Mouse (Mus musculus) liver, embryonic 11.5 days (tissue): ENCODE results near the gene Pacs1. TPM values are rescaled to one million over a fixed set of nuclear protein-coding genes. Genes with fewer than 3 reads are reported as not detected.
"Not testable (repeated sequence)": the region's sequence is repeated elsewhere in the genome, so short reads cannot be mapped to it uniquely, and the experiment has no call there.

Experiments used
- ATAC-seq: fragments of 200-750 bp; cut with Nextera tagmentation; replicated peaks from 2 replicates; pipeline ENCODE4 v1.8.0; 2017; ENCODE audit warnings: moderate number of reproducible peaks, mild to moderate bottlenecking, moderate TSS enrichment, moderate library complexity; ENCODE audit not compliant: low FRiP score
- DNase-seq: peaks from one replicate; pipeline ENCODE4 v3.0.0-alpha.2; 2017; ENCODE audit warnings: low spot score
- H3K27ac ChIP-seq: fragments of 300-500 bp; sonication (generic); 2 replicates; pipeline ENCODE4 v1.5.1; 2014; ENCODE audit warnings: mild to moderate bottlenecking, low read depth, low read length, control low read depth
- H3K27me3 ChIP-seq: fragments of 300-500 bp; sonication (generic); replicated peaks from 2 replicates; pipeline ENCODE4 v1.6.1; 2014; ENCODE audit warnings: low read length, mixed read lengths; ENCODE audit not compliant: control insufficient read depth, insufficient read depth
- H3K36me3 ChIP-seq: fragments of 300-500 bp; sonication (generic); 2 replicates; pipeline ENCODE4 v1.6.1; 2014; ENCODE audit warnings: mild to moderate bottlenecking, low read length, moderate library complexity, mixed read lengths; ENCODE audit not compliant: control insufficient read depth, insufficient read depth
- H3K4me1 ChIP-seq: fragments of 300-500 bp; sonication (generic); replicated peaks from 2 replicates; pipeline ENCODE4 v1.6.1; 2014; ENCODE audit warnings: low read length, mixed read lengths; ENCODE audit not compliant: control insufficient read depth, insufficient read depth
- H3K4me2 ChIP-seq: fragments of 300-500 bp; sonication (generic); 2 replicates; pipeline ENCODE4 v1.6.1; 2014; ENCODE audit warnings: mild to moderate bottlenecking, control low read depth, moderate library complexity
- H3K4me3 ChIP-seq: fragments of 300-500 bp; sonication (generic); 2 replicates; pipeline ENCODE4 v1.5.1; 2014; ENCODE audit warnings: low read depth, low read length, control low read depth
- H3K9ac ChIP-seq: fragments of 300-500 bp; sonication (generic); 2 replicates; pipeline ENCODE4 v1.6.1; 2014; ENCODE audit warnings: low read depth, low read length, control low read depth
- H3K9me3 ChIP-seq: fragments of 300-500 bp; sonication (generic); 2 replicates; pipeline ENCODE4 v1.6.1; 2016; ENCODE audit warnings: low read length, inconsistent platforms, mixed read lengths; ENCODE audit not compliant: control insufficient read depth
- WGBS: fragments of 180-500 bp; shearing (Covaris S2); extraction: QIAGEN DNeasy Blood & Tissue Kit; methylation state at CpG from one replicate; pipeline ENCODE4 v1.1.7; 2014; 5-methylcytosine and 5-hydroxymethylcytosine counted together
- polyA plus RNA-seq: library from polyadenylated mRNA; unstranded; fragments of >200 nt; fragmentation: Nextera tagmentation; extraction: Ambion mirVana; gene quantifications from 2 replicates; pipeline ENCODE4 v1.2.1, GENCODE M21; 2014

The Pacs1 gene
- polyA plus RNA-seq, 1 experiment from 2014 or later, result 27.0 TPM

DNA sequence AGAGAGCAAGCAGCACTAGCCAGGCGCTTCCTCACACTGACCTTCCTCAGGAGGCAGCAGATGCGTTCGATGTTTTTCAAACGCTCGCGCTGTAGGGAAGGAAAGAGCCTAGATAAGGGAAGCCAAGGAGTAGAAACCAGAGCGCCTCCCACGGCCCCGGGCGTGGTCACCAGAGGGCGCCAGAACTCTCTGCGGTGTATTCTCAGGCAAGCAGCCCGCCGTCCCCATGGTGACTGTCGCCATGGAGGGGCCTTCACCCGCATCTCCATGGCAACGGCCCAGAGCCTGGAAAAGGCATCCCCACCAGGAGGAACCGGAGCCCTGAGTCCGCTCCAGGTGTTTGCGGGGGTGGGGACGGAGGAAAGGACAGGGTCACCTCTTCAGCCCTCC lies 178.7 kb downstream of the Pacs1 start:
- peaks cover 39% of the 10 kb centered on the region for H3K4me1 ChIP-seq

DNA sequence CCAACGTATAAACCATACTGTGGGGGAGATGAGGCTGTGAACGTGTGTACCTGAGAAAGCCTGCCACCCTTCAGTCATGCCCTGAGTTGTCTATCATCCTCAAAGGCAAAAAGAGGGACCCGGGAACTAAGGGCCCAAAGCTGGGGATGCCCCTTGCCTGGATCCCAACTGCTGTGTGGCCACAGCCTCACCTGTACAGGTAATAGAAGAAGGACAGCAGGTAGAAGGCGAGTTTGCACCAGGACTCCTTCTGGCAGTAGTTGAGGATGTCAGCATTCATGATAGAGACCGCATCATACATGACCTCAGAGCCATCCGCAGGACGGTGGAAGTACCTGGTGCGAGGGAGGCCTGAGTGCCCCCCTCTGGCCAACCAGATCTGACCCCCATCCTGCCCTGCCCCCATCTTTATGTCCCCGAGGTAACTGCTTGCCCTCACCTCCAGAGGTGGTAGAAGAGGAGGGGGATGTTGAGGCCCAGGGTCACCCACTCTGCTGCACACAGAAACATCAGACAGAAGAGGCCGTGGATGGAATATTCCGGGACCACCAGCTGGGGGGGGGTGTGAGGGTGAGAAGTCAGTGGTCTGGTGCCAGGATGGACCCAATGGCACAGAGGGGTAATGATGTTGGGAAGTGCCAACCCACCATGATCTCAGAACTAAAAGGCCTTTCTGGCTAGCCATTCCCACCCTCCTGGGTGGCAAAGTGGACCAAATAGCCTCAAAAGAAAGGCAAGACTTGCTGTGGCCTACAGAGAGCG lies 179.3 kb downstream of the Pacs1 start:
- 0 out of 2 replicates have a peak overlapping the region, but pooled peaks have one; percentile 8 for H3K9ac ChIP-seq
- peaks cover 9% of the 10 kb centered on the region for H3K36me3 ChIP-seq
- WGBS, result 73% methylated on average over 12 of the region's 12 CpGs
- ATAC-seq (no peak), DNase-seq (peak; percentile 30)
- H3K9me3 ChIP-seq, result no peaks in the 10 kb centered on the region
- no peak overlapping the region; the same call in 1 of the 2 replicates for H3K4me3 ChIP-seq
- H3K27ac ChIP-seq, result no peak overlapping the region
- H3K4me2 ChIP-seq, result no peak overlapping the region
- peaks cover 41% of the 10 kb centered on the region for H3K4me1 ChIP-seq
- H3K27me3 ChIP-seq, result peaks cover 2% of the 10 kb centered on the region; the same call in 1 of the 2 replicates

More for the DNA sequence above, 178.7 kb downstream of the Pacs1 start:
- H3K9me3 ChIP-seq, result no peaks in the 10 kb centered on the region
- H3K27me3 ChIP-seq, result peaks cover 2% of the 10 kb centered on the region; the same call in 1 of the 2 replicates
- ATAC-seq (peak; percentile 73), DNase-seq (peak; percentile 92)
- WGBS, result 1% methylated on average over 21 of the region's 21 CpGs
- H3K9ac ChIP-seq, result no peak overlapping the region
- no peak overlapping the region; the same call in 1 of the 2 replicates for H3K4me3 ChIP-seq
- no peak overlapping the region for H3K27ac ChIP-seq
- H3K36me3 ChIP-seq, result peaks cover 9% of the 10 kb centered on the region
- no peak overlapping the region for H3K4me2 ChIP-seq

DNA sequence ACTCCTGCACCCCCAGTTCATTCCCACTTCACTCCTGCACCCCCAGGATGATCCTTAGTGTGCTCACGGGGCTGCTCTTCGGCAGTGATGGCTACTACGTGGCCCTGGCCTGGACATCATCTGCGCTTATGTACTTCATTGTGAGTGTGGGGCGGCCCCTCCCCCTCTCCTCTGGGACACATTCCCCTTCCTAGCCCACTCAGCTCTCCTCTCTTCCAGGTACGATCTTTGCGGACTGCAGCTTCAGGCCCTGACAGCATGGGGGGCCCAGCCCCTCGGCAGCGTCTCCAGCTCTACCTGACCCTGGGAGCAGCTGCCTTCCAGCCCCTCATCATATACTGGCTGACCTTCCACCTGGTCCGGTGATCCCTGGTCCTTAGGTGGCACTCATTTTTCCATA lies 180.8 kb downstream of the Pacs1 start:
- no peaks in the 10 kb centered on the region for H3K9me3 ChIP-seq
- no peak for DNase-seq
- no peak overlapping the region for H3K4me3 ChIP-seq
- 89% methylated on average over 10 of the region's 10 CpGs for WGBS
- H3K4me2 ChIP-seq, result no peak overlapping the region
- peaks cover 32% of the 10 kb centered on the region for H3K4me1 ChIP-seq
- peaks cover 9% of the 10 kb centered on the region for H3K36me3 ChIP-seq
- peaks cover 2% of the 10 kb centered on the region; the same call in 1 of the 2 replicates for H3K27me3 ChIP-seq
- H3K27ac ChIP-seq, result no peak overlapping the region
- H3K9ac ChIP-seq, result no peak overlapping the region
- ATAC-seq, result no peak

DNA sequence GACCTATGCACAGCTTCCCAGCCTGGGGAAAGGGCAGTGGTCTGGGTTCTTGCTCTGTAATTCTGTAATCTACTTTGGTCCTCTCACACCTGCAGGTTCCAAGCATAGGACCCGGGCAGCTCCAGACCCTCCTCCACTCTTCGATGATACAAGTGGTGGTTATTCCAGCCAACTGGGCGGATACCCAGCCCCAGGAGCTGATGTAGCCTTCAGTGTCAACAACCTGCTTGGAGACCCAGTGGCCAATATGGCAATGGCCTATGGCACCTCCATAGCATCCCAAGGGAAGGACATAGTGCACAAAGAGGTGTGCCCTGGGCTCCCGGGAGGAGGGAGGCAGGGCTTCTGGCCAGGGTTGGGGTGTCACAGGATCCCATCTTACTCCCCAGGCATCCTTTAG lies 183.6 kb downstream of the Pacs1 start:
- H3K4me1 ChIP-seq, result peaks cover 20% of the 10 kb centered on the region
- ATAC-seq (no peak), DNase-seq (no peak)
- H3K4me3 ChIP-seq, result peak overlapping the region; percentile 79
- WGBS, result 87% methylated on average over 4 of the region's 4 CpGs
- H3K27ac ChIP-seq, result no peak overlapping the region
- peak overlapping the region; percentile 88 for H3K4me2 ChIP-seq
- no peaks in the 10 kb centered on the region for H3K9me3 ChIP-seq
- H3K36me3 ChIP-seq, result peaks cover 9% of the 10 kb centered on the region
- H3K27me3 ChIP-seq, result peaks cover 22% of the 10 kb centered on the region
- no peak overlapping the region; the same call in 1 of the 2 replicates for H3K9ac ChIP-seq

DNA sequence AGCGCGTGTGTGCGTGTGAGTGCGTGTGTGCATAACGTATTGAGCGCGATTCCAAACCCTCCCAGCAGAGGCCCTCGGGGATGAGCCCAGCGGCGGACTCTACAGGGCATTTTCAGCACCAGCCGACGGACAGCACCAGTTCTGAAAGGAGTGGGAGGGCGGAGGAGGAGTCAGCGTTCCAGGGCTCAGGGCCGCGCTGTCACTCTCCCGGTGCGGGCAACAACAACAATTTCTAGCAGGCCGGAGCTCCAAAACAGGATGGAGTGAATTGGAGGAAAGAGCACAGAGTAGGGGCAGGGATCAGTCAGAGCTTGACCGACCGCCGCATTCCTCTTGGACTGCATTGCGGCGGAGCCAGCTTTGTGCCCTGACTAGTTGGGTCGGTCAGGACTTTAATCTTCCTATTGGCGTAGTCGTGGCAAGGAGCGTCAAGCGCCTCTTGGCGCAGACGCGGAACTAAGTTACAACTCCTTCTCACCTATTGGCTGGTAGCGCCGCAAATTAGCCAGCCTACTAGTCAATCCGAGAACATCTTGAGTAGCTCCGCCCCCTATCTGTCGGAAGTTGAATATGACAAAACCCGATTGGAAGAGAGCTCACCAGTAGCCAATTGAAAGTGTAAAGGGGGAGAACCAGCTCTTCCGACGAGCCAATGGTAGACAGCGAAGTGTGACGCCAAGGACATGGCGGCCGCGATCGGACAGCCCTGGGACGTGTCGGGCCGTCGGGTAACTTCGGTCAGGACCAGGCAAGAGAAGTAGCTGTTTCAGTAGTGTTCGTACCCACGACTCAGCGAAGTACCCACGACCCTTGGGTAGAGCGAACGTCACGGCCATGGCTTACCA lies 184.8 kb downstream of the Pacs1 start, which contains the start of gene Yif1a:
Gene Yif1a (plus strand): TSS at position 655 of the 845 bp plus-strand sequence.
- peaks cover 14% of the 10 kb centered on the region for H3K4me1 ChIP-seq
- peak within 1 kb of the TSS; percentile 68 for H3K27ac ChIP-seq
- DNase-seq (peak; percentile 93), ATAC-seq (peak; percentile 93)
- WGBS, result under 1% methylated on average over 58 of the region's 58 CpGs
- peak within 1 kb of the TSS; percentile 88 for H3K4me2 ChIP-seq
- peaks cover 9% of the 10 kb centered on the region for H3K36me3 ChIP-seq
- H3K27me3 ChIP-seq, result peaks cover 34% of the 10 kb centered on the region
- peak within 1 kb of the TSS; percentile 79 for H3K9ac ChIP-seq
- no peaks in the 10 kb centered on the region for H3K9me3 ChIP-seq
- peak within 1 kb of the TSS; percentile 79 for H3K4me3 ChIP-seq

DNA sequence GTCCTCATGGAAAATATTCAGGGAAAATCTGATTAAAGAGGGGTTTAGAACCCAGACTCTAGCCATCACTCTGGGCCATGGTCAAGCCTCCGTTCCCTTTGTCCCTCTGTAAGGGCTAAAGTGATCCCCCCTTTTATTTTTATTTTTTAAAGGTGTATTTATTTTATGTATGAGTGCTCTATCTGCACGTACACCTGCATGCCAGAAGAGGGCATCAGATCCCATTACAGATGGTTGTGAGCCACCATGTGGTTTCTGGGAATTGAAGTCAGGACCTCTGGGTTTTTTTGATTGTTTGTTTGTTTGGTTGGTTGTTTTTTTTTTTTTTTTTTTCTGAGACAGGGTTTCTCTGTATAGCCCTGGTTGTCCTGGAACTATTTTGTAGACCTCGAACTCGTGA lies 186.4 kb downstream of the Pacs1 start:
- H3K4me1 ChIP-seq, result peaks cover 14% of the 10 kb centered on the region
- not testable (repeated sequence) for H3K9ac ChIP-seq, H3K27ac ChIP-seq, H3K36me3 ChIP-seq, ATAC-seq, DNase-seq, H3K9me3 ChIP-seq, H3K4me3 ChIP-seq, H3K4me2 ChIP-seq
- H3K27me3 ChIP-seq, result peaks cover 50% of the 10 kb centered on the region
- 45% methylated on average over 4 of the region's 4 CpGs for WGBS

DNA sequence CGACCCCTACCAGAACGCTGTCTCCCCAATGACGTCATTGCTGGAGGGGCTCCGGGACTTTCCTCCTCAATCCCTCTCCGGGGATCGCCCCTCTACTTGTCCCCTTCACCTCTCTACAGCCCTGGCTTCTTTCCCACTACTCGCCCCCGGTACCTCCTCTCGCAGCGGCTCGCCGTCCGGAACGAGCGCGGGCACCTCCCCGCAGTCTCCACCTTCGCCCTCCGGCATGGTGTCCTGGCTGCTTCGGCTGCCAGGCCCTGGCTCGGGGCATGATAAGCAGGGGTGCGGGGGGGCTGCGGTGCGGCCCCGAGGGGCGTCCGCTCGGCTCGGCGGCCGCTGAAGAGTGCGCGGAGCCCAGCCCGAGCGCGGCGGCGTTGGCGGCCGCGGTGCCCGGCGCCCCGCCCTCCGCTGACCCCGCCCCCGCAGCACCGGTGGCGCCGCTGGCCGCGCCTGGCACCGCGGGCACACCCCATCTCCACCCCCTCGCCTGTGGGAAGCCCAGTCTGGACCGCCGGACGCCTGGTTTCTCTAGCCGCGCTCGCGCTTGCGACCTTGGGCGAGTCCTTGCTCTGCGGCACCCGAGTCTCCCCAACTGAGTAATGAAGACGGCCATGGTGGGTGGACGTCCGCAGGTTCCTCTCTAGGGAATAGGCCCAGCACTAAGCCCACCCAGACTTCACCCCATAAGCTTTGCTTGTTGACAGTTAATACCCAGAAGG lies 187.6 kb downstream of the Pacs1 start, which contains the start of gene Tmem151a:
Gene Tmem151a (minus strand): TSS at position 387 of the 719 bp plus-strand sequence.
- no peak within 1 kb of the TSS for H3K9ac ChIP-seq
- H3K4me1 ChIP-seq, result peaks cover 14% of the 10 kb centered on the region
- ATAC-seq, result no peak
- 1% methylated on average over 69 of the region's 69 CpGs for WGBS
- peak within 1 kb of the TSS; percentile 71 for H3K4me2 ChIP-seq
- H3K36me3 ChIP-seq, result peaks cover under 1% of the 10 kb centered on the region; the same call in 1 of the 2 replicates
- H3K4me3 ChIP-seq, result peak within 1 kb of the TSS; percentile 54
- peaks cover 62% of the 10 kb centered on the region for H3K27me3 ChIP-seq
- H3K27ac ChIP-seq, result no peak within 1 kb of the TSS
- no peaks in the 10 kb centered on the region for H3K9me3 ChIP-seq
- peak; percentile 37 for DNase-seq

DNA sequence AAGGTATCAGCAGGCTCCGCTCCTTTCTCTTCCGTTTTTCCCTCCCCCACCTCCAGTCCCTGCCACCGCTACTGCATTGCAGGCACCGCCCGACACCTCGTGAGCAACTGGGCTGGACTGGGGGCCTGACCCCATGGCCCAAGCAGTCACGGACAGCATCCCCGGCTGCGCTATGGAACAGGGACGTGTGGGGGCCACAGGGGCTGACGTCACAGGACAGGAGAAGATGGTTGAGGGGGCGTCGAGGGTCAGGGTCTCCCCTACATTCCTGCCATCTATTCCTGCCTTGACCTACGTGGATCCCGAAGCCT lies 188.1 kb downstream of the Pacs1 start:
- Histone ChIP-seq H3K36me3 (no peaks in the 10 kb centered on the region), H3K27ac (no peak overlapping the region), H3K4me1 (peaks cover 14% of the 10 kb centered on the region), H3K9me3 (no peaks in the 10 kb centered on the region), H3K4me3 (peak overlapping the region; percentile 54), H3K9ac (no peak overlapping the region), H3K4me2 (peak overlapping the region; percentile 71), H3K27me3 (peaks cover 67% of the 10 kb centered on the region)
- no peak for ATAC-seq
- 5% methylated on average over 15 of the region's 15 CpGs for WGBS
- no peak for DNase-seq
